Mouse (Mus musculus): ENCODE measurements around the gene Nat9. TPM values are rescaled to one million over a fixed set of nuclear protein-coding genes. Genes with fewer than 3 reads are reported as not detected.

The Nat9 gene
- polyA plus RNA-seq, 1 experiment from 2014 or later: 15.5 TPM

DNA sequence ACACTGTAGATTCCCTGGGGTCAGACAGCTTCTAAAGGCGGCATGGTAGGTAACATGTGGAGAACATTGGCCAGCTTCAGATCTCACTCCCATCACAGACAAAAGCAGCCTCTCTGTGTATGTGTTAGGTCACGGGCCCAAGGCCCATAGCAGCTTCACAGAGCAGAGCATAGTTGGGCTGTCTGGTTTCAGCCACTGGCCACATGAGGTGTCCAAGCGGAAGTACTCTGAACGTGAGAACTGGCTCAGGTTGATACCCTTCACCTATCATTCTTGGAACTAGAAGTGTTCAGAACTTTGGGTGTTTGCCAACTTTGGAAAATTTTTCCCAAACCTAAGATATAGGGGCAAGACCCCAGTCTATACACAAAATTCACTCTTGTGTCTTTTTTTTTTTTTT lies 18.2 kb downstream of the Nat9 start:
- Histone ChIP-seq H3K36me3 (replicated peaks; ENCODE audit: control insufficient read depth, insufficient read depth, low read depth, low read length) (no peaks in the 10 kb centered on the region), H3K4me1 (ENCODE audit: control insufficient read depth, insufficient read depth, low read length) (peaks cover 9% of the 10 kb centered on the region), H3K27me3 (ENCODE audit: control insufficient read depth, insufficient read depth, low read length) (peaks cover 15% of the 10 kb centered on the region), H3K9me3 (replicated peaks; ENCODE audit: control insufficient read depth, low read length) (no peaks in the 10 kb centered on the region), H3K27ac (replicated peaks; ENCODE audit: low read depth, low read length) (no peak overlapping the region), H3K9ac (replicated peaks; ENCODE audit: low read length) (no peak overlapping the region), H3K4me3 (ENCODE audit: low read depth, low read length) (no peak overlapping the region), H3K4me2 (ENCODE audit: low read depth, low read length) (no peak overlapping the region)
- WGBS: 88% methylated on average over 4 of the region's 4 CpGs
- ATAC-seq (replicated peaks; ENCODE audit: insufficient number of reproducible peaks, low FRiP score, low TSS enrichment, low read depth) (no peak), DNase-seq (ENCODE audit: low spot score) (no peak)

DNA sequence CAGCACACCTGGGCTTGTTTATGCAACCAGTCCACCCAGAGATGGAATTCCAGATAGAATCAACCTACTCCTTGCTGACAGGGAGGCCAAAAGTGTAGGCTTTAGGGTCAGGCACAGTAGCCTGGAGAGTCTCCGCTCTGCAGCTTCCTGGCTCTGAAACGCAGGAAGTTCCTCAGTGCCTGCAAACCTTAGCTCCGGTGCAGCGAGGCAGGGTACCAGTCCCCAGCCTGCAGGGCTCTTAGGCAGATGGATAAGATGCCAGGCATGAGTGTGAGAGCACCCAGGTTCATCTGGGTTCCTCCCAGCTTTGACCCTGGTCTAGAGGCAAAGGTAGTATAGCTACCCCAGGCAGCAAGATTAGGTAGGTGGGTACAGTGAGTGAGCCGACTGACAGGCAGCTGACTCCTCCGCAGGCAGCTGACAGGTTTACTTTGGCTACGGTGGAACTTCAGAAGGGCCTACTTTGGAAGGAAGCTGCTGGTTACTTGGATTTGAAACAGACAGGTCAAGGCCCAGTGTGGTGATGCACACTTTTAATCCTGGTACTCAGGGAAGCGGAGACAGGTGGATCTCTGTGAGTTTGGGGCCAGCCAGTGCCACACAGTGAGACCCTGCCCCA lies 19.9 kb downstream of the Nat9 start:
- WGBS: 75% methylated on average over 8 of the region's 8 CpGs
- DNase-seq (ENCODE audit: low spot score) (no peak), ATAC-seq (replicated peaks; ENCODE audit: insufficient number of reproducible peaks, low FRiP score, low TSS enrichment, low read depth) (no peak)
- Histone ChIP-seq H3K4me2 (ENCODE audit: low read depth, low read length) (no peak overlapping the region), H3K27me3 (ENCODE audit: control insufficient read depth, insufficient read depth, low read length) (peaks cover 19% of the 10 kb centered on the region), H3K4me3 (ENCODE audit: low read depth, low read length) (no peak overlapping the region), H3K9me3 (replicated peaks; ENCODE audit: control insufficient read depth, low read length) (no peaks in the 10 kb centered on the region), H3K27ac (replicated peaks; ENCODE audit: low read depth, low read length) (no peak overlapping the region), H3K36me3 (replicated peaks; ENCODE audit: control insufficient read depth, insufficient read depth, low read depth, low read length) (no peaks in the 10 kb centered on the region), H3K4me1 (ENCODE audit: control insufficient read depth, insufficient read depth, low read length) (peaks cover 4% of the 10 kb centered on the region), H3K9ac (replicated peaks; ENCODE audit: low read length) (no peak overlapping the region)

- Histone ChIP-seq H3K4me2 (ENCODE audit: low read depth, low read length) (no peak overlapping the region), H3K4me3 (ENCODE audit: low read depth, low read length) (no peak overlapping the region), H3K27me3 (ENCODE audit: control insufficient read depth, insufficient read depth, low read length) (peaks cover 24% of the 10 kb centered on the region), H3K27ac (replicated peaks; ENCODE audit: low read depth, low read length) (no peak overlapping the region), H3K36me3 (replicated peaks; ENCODE audit: control insufficient read depth, insufficient read depth, low read depth, low read length) (no peaks in the 10 kb centered on the region), H3K9ac (replicated peaks; ENCODE audit: low read length) (no peak overlapping the region), H3K4me1 (ENCODE audit: control insufficient read depth, insufficient read depth, low read length) (no peaks in the 10 kb centered on the region), H3K9me3 (replicated peaks; ENCODE audit: control insufficient read depth, low read length) (no peaks in the 10 kb centered on the region)
- ATAC-seq (replicated peaks; ENCODE audit: insufficient number of reproducible peaks, low FRiP score, low TSS enrichment, low read depth) (no peak), DNase-seq (ENCODE audit: low spot score) (no peak)
- WGBS: 82% methylated on average over 3 of the region's 3 CpGs
Observed at GRCm38 (mm10) chr11:115166776-115167175, 20.9 kb downstream of the Nat9 start.

GRCm38 (mm10) chr11:115164976-115165374 lies 22.7 kb downstream of the Nat9 start:
- Histone ChIP-seq H3K4me1 (ENCODE audit: control insufficient read depth, insufficient read depth, low read length) (no peaks in the 10 kb centered on the region), H3K36me3 (replicated peaks; ENCODE audit: control insufficient read depth, insufficient read depth, low read depth, low read length) (no peaks in the 10 kb centered on the region), H3K27ac (replicated peaks; ENCODE audit: low read depth, low read length) (no peak overlapping the region), H3K9ac (replicated peaks; ENCODE audit: low read length) (no peak overlapping the region; the same call in 1 of the 2 replicates), H3K9me3 (replicated peaks; ENCODE audit: control insufficient read depth, low read length) (no peaks in the 10 kb centered on the region), H3K4me2 (ENCODE audit: low read depth, low read length) (peak overlapping the region; percentile 70), H3K27me3 (ENCODE audit: control insufficient read depth, insufficient read depth, low read length) (peaks cover 26% of the 10 kb centered on the region), H3K4me3 (ENCODE audit: low read depth, low read length) (peak overlapping the region; percentile 48)
- 4% methylated on average over 9 of the region's 9 CpGs for WGBS
- no peak for ATAC-seq (replicated peaks; ENCODE audit: insufficient number of reproducible peaks, low FRiP score, low TSS enrichment, low read depth)
- DNase-seq (ENCODE audit: low spot score): no peak

DNA sequence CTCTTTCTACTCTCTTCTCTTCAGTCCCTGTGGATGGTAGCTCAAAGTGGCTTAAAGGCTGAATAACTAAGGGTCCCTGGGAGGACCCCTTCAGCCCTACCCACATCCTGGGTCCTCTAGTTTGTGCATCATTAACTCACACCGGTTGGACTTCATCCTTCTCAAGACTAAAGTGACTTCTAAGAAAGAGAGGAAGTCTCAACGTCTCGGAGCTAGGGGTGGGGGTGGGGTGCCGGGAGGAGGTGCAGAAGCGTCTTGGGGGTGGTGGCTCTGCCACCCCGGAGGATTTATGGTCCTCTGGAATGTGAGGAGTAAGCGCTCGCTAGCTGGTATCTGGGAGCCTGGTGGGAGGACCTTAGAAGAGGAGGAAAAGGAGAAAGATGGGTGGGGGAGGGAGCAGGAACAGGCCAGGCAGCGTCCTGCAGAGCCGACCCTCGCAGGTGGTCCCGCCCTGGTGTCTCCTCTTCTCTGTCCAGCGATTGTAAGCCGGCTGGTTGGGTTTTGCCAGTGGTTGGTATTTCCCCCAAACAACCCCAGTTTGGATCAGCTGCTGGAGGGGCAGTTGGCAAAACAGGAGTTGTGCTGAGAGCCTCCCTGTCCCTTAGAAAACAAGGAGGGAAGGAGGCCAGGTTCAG lies 23.2 kb downstream of the Nat9 start:
- 0% methylated on average over 14 of the region's 14 CpGs for WGBS
- Histone ChIP-seq H3K36me3 (replicated peaks; ENCODE audit: control insufficient read depth, insufficient read depth, low read depth, low read length) (no peaks in the 10 kb centered on the region), H3K4me1 (ENCODE audit: control insufficient read depth, insufficient read depth, low read length) (no peaks in the 10 kb centered on the region)

DNA sequence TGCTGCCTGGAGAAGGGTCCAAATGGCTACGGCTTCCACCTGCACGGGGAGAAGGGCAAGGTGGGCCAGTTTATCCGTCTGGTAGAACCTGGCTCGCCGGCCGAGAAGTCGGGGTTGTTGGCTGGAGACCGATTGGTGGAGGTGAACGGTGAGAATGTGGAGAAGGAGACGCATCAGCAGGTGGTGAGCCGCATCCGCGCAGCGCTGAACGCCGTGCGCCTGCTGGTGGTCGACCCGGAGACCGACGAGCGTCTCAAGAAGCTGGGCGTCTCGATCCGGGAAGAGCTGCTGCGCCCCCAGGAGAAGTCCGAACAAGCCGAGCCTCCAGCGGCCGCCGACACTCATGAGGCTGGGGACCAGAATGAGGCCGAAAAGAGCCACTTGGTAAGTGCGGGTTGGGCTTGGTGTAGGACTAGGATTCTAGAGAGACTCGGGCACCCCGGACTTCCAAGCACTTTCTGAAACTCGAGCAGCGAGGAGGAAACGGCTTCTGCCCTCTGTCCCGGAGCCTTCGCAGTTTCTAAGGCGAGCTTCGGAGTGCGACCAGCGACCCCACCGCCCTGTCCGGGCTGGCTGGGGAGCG lies 24.0 kb downstream of the Nat9 start:
- WGBS: under 1% methylated on average over 47 of the region's 47 CpGs
- Histone ChIP-seq H3K4me3 (ENCODE audit: low read depth, low read length) (peak overlapping the region; percentile 48), H3K9ac (replicated peaks; ENCODE audit: low read length) (peak overlapping the region; percentile 11), H3K9me3 (replicated peaks; ENCODE audit: control insufficient read depth, low read length) (no peaks in the 10 kb centered on the region), H3K27me3 (ENCODE audit: control insufficient read depth, insufficient read depth, low read length) (peaks cover 26% of the 10 kb centered on the region), H3K4me2 (ENCODE audit: low read depth, low read length) (peak overlapping the region; percentile 70), H3K4me1 (ENCODE audit: control insufficient read depth, insufficient read depth, low read length) (no peaks in the 10 kb centered on the region), H3K36me3 (replicated peaks; ENCODE audit: control insufficient read depth, insufficient read depth, low read depth, low read length) (no peaks in the 10 kb centered on the region), H3K27ac (replicated peaks; ENCODE audit: low read depth, low read length) (no peak overlapping the region)
- ATAC-seq (replicated peaks; ENCODE audit: insufficient number of reproducible peaks, low FRiP score, low TSS enrichment, low read depth): no peak
- DNase-seq (ENCODE audit: low spot score): peak; percentile 60

More for the DNA sequence above, 23.2 kb downstream of the Nat9 start:
- Histone ChIP-seq H3K27ac (replicated peaks; ENCODE audit: low read depth, low read length) (no peak overlapping the region), H3K4me2 (ENCODE audit: low read depth, low read length) (peak overlapping the region; percentile 70), H3K4me3 (ENCODE audit: low read depth, low read length) (peak overlapping the region; percentile 48), H3K9me3 (replicated peaks; ENCODE audit: control insufficient read depth, low read length) (no peaks in the 10 kb centered on the region), H3K9ac (replicated peaks; ENCODE audit: low read length) (no peak overlapping the region; the same call in none of the 2 replicates), H3K27me3 (ENCODE audit: control insufficient read depth, insufficient read depth, low read length) (peaks cover 26% of the 10 kb centered on the region)
- DNase-seq (ENCODE audit: low spot score): no peak
- no peak for ATAC-seq (replicated peaks; ENCODE audit: insufficient number of reproducible peaks, low FRiP score, low TSS enrichment, low read depth)

GRCm38 (mm10) chr11:115162832-115163480 lies 24.7 kb downstream of the Nat9 start, which contains the start of gene Slc9a3r1:
Gene Slc9a3r1 (plus strand): TSS chr11:115163341.
- ATAC-seq (replicated peaks; ENCODE audit: insufficient number of reproducible peaks, low FRiP score, low TSS enrichment, low read depth) (peak; percentile 93), DNase-seq (ENCODE audit: low spot score) (peak; percentile 98)
- H3K4me3 ChIP-seq (ENCODE audit: low read depth, low read length): peak within 1 kb of the TSS; percentile 48
- under 1% methylated on average over 47 of the region's 47 CpGs for WGBS
- H3K4me2 ChIP-seq (ENCODE audit: low read depth, low read length): peak within 1 kb of the TSS; percentile 70
- H3K36me3 ChIP-seq (replicated peaks; ENCODE audit: control insufficient read depth, insufficient read depth, low read depth, low read length): no peaks in the 10 kb centered on the region
- H3K9ac ChIP-seq (replicated peaks; ENCODE audit: low read length): peak within 1 kb of the TSS; percentile 42
- peaks cover 26% of the 10 kb centered on the region for H3K27me3 ChIP-seq (ENCODE audit: control insufficient read depth, insufficient read depth, low read length)
- no peak within 1 kb of the TSS for H3K27ac ChIP-seq (replicated peaks; ENCODE audit: low read depth, low read length)
- no peaks in the 10 kb centered on the region for H3K4me1 ChIP-seq (ENCODE audit: control insufficient read depth, insufficient read depth, low read length)
- H3K9me3 ChIP-seq (replicated peaks; ENCODE audit: control insufficient read depth, low read length): no peaks in the 10 kb centered on the region
